Mouse (Mus musculus) limb, embryonic 14.5 days (tissue): Measurements from ENCODE around the gene Fgfr2. TPM values are rescaled to one million over a fixed set of nuclear protein-coding genes. Genes with fewer than 3 reads are reported as not detected.

ENCODE experiments used
- ATAC-seq: fragments of 200-750 bp; cut with Nextera tagmentation; 2 replicates; pipeline ENCODE4 v1.8.0; 2017; ENCODE audit warnings: low read depth, moderate number of reproducible peaks, moderate TSS enrichment; ENCODE audit not compliant: low FRiP score
- DNase-seq: peaks from one replicate; pipeline ENCODE4 v3.0.0-alpha.2; 2015; ENCODE audit warnings: low spot score
- H3K27ac ChIP-seq: fragments of 300-500 bp; sonication (generic); replicated peaks from 2 replicates; pipeline ENCODE4 v1.5.1; 2014; ENCODE audit warnings: low read depth, mild to moderate bottlenecking, low read length, moderate library complexity, mixed read lengths
- H3K27me3 ChIP-seq: fragments of 300-500 bp; sonication (generic); 2 replicates; pipeline ENCODE4 v1.6.1; 2014; ENCODE audit warnings: low read length, mixed read lengths; ENCODE audit not compliant: control insufficient read depth, insufficient read depth
- H3K36me3 ChIP-seq: fragments of 300-500 bp; sonication (generic); 2 replicates; pipeline ENCODE4 v1.6.1; 2014; ENCODE audit warnings: mild to moderate bottlenecking, low read length, moderate library complexity, mixed read lengths; ENCODE audit not compliant: control insufficient read depth, insufficient read depth
- H3K4me1 ChIP-seq: fragments of 300-500 bp; sonication (generic); 2 replicates; pipeline ENCODE4 v1.6.1; 2014; ENCODE audit warnings: antibody characterized with exemption, low read length, mixed read lengths; ENCODE audit not compliant: control insufficient read depth, insufficient read depth
- H3K4me2 ChIP-seq: fragments of 300-500 bp; sonication (generic); replicated peaks from 2 replicates; pipeline ENCODE4 v1.6.1; 2014; ENCODE audit warnings: low read depth, mild to moderate bottlenecking, low read length, moderate library complexity; ENCODE audit not compliant: severe bottlenecking
- H3K4me3 ChIP-seq: fragments of 300-500 bp; sonication (generic); replicated peaks from 2 replicates; pipeline ENCODE4 v1.5.1; 2014; ENCODE audit warnings: low read length
- H3K9ac ChIP-seq: fragments of 300-500 bp; sonication (generic); 2 replicates; pipeline ENCODE4 v1.6.1; 2014; ENCODE audit warnings: mild to moderate bottlenecking, low read depth, low read length, moderate library complexity; ENCODE audit not compliant: severe bottlenecking
- H3K9me3 ChIP-seq: fragments of 300-500 bp; sonication (generic); 2 replicates; pipeline ENCODE4 v1.6.1; 2016; ENCODE audit warnings: low read length; ENCODE audit not compliant: control insufficient read depth
- POLR2A ChIP-seq: fragments of 200-500 bp; IDR thresholded peaks from 2 replicates; pipeline ENCODE4 v1.8.0; 2012; ENCODE audit warnings: inconsistent platforms, mild to moderate bottlenecking, moderate library complexity, borderline replicate concordance; ENCODE audit not compliant: insufficient read depth, insufficient read length; ENCODE audit errors: extremely low read depth
- WGBS: fragments of 180-500 bp; shearing (Covaris S2); extraction: QIAGEN DNeasy Blood & Tissue Kit; methylation state at CpG from one replicate; pipeline ENCODE4 v1.1.7; 2014; 5-methylcytosine and 5-hydroxymethylcytosine counted together
- polyA plus RNA-seq, 2 experiments: library from polyadenylated mRNA; depleted of rRNA in 1 of 2; stranded (reverse) in 1 of 2; unstranded in 1 of 2; fragments of >200 nt; fragmentation: Nextera tagmentation in 1 of 2; extraction: Ambion mirVana in 1 of 2; gene quantifications; 2 replicates each; pipeline versions ENCODE4 v1.2.1 to v1.2.3; 2012 to 2014

The Fgfr2 gene
- polyA plus RNA-seq, 2 experiments = 131 to 133 TPM

- no peaks in the 10 kb centered on the region for H3K27me3 ChIP-seq
- H3K4me3 ChIP-seq = no peak overlapping the region
- ATAC-seq (no peak), DNase-seq (no peak)
- H3K36me3 ChIP-seq = no peaks in the 10 kb centered on the region
- H3K4me2 ChIP-seq = no peak overlapping the region
- no peak for TF ChIP-seq POLR2A
- H3K9ac ChIP-seq = no peak overlapping the region
- H3K4me1 ChIP-seq = peaks cover 23% of the 10 kb centered on the region
- no peaks in the 10 kb centered on the region for H3K9me3 ChIP-seq
- WGBS = 64% methylated on average over 4 of the region's 4 CpGs
- H3K27ac ChIP-seq = no peak overlapping the region
These were observed 2475.1 kb downstream of the Fgfr2 start for GRCm38 (mm10) chr7:130648061-130648460.

- WGBS = 1% methylated on average over 16 of the region's 18 CpGs
- peak overlapping the region; percentile 89 for H3K9ac ChIP-seq
- peak overlapping the region; percentile 94 for H3K4me2 ChIP-seq
- H3K27ac ChIP-seq = peak overlapping the region; percentile 94
- H3K4me1 ChIP-seq = peaks cover 23% of the 10 kb centered on the region
- peak overlapping the region; percentile 69 for H3K4me3 ChIP-seq
- DNase-seq (peak; percentile 74), ATAC-seq (peak; percentile 76)
- TF ChIP-seq POLR2A = no peak
- no peaks in the 10 kb centered on the region for H3K9me3 ChIP-seq
- no peaks in the 10 kb centered on the region for H3K36me3 ChIP-seq
- H3K27me3 ChIP-seq = no peaks in the 10 kb centered on the region
These were observed 2476.4 kb downstream of the Fgfr2 start for GRCm38 (mm10) chr7:130646762-130647139.

- H3K4me2 ChIP-seq = peak overlapping the region; percentile 94
- H3K27ac ChIP-seq = peak overlapping the region; percentile 94
- no peaks in the 10 kb centered on the region for H3K36me3 ChIP-seq
- TF ChIP-seq POLR2A = peak; percentile 48; the same call in 1 of the 2 replicates
- WGBS = 3% methylated on average over 51 of the region's 55 CpGs
- ATAC-seq (peak; percentile 89), DNase-seq (peak; percentile 65)
- no peaks in the 10 kb centered on the region for H3K9me3 ChIP-seq
- H3K4me1 ChIP-seq = peaks cover 23% of the 10 kb centered on the region
- H3K27me3 ChIP-seq = no peaks in the 10 kb centered on the region
- peak overlapping the region; percentile 69 for H3K4me3 ChIP-seq
- peak overlapping the region; percentile 89 for H3K9ac ChIP-seq
These were observed 2477.0 kb downstream of the Fgfr2 start for GRCm38 (mm10) chr7:130645994-130646761.

- peak; percentile 72 for ATAC-seq
- H3K4me3 ChIP-seq = peak overlapping the region; percentile 69
- H3K36me3 ChIP-seq = no peaks in the 10 kb centered on the region
- no peaks in the 10 kb centered on the region for H3K9me3 ChIP-seq
- peak; percentile 68 for DNase-seq
- peak overlapping the region; percentile 89 for H3K9ac ChIP-seq
- peaks cover 23% of the 10 kb centered on the region for H3K4me1 ChIP-seq
- WGBS = 7% methylated on average over 15 of the region's 15 CpGs
- peak overlapping the region; percentile 94 for H3K27ac ChIP-seq
- TF ChIP-seq POLR2A = no peak
- no peaks in the 10 kb centered on the region for H3K27me3 ChIP-seq
- peak overlapping the region; percentile 94 for H3K4me2 ChIP-seq
These were observed 2477.7 kb downstream of the Fgfr2 start for GRCm38 (mm10) chr7:130645332-130645993.

- no peak for ATAC-seq
- no peak overlapping the region for H3K4me2 ChIP-seq
- peaks cover 18% of the 10 kb centered on the region for H3K4me1 ChIP-seq
- TF ChIP-seq POLR2A = no peak
- WGBS = 78% methylated on average over 9 of the region's 9 CpGs
- no peaks in the 10 kb centered on the region for H3K9me3 ChIP-seq
- no peak overlapping the region for H3K9ac ChIP-seq
- no peak overlapping the region for H3K4me3 ChIP-seq
- peak overlapping the region; percentile 52; the same call in 1 of the 2 replicates for H3K27ac ChIP-seq
- no peaks in the 10 kb centered on the region for H3K27me3 ChIP-seq
- no peaks in the 10 kb centered on the region for H3K36me3 ChIP-seq
- no peak for DNase-seq
These were observed 2482.5 kb downstream of the Fgfr2 start for GRCm38 (mm10) chr7:130640681-130641080.
